Mouse (Mus musculus): ENCODE measurements around the gene Fam90a1a.
"Not testable (repeated sequence)": the region's sequence is repeated elsewhere in the genome, so short reads cannot be mapped to it uniquely, and the experiment has no call there.

The Fam90a1a gene

DNA sequence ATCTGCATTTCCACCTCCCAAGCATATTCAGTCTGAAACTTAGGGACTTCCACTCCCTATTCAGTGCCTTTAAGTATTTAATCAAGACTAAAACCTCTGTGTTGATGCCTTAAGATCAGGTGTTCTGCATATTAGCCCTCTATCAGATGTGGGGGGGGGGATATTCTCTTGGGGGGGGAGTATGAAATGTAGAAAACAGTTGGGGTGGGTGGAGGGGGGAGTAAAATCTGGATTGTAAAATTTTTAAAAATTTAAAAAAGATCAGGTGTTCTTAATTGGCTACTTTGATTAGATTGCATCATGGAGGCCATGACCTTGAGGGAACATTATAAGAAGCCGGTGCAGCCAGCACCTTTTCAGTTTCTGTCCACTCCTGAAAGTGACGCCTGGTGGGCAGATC, at the start of gene Fam90a1a:
Gene Fam90a1a (plus strand): TSS at position 301 of the 400 bp plus-strand sequence.
- DNase-seq (ENCODE audit: low spot score) = no peak

DNA sequence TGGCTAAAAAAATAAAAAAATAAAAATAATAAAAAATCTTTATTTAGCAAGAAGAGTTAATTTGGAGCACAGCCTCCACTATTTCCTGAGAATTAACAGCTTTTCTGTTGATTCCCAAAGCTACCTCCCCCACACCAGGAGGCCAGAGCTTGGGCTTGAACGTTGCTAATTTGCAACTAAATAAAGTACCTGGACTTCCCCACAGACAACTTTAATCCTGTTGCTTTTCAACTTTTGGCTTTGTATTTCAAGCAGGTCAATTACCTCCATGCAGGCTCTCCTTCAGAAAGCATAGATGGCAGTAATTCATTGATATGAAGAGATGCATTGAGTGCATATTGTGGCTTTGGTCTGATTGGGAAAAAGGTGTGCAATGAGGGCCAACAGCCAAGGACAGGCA, 46.6 kb upstream of the Fam90a1a start:
- DNase-seq (ENCODE audit: low spot score) = no peak

DNA sequence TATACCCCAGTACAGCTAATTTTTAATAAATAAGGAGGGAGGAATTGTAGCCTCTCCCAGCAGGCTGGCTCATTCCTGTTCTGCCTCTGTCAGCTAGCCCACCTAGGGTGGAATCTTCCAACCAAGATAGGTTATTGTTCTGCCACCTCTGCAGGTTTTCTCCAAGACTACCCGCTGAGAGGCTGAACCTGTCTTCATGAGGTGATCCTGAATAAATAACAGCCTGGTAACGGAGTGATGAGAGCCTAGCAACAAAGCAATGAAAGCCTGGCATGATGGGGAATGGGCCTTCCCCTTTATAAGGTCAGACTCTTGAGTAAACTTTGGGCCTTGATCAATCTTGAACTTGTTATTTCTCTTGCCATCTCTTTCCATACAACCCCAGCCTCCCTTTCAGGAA, 46.0 kb upstream of the Fam90a1a start:
- DNase-seq (ENCODE audit: low spot score) = no peak

DNA sequence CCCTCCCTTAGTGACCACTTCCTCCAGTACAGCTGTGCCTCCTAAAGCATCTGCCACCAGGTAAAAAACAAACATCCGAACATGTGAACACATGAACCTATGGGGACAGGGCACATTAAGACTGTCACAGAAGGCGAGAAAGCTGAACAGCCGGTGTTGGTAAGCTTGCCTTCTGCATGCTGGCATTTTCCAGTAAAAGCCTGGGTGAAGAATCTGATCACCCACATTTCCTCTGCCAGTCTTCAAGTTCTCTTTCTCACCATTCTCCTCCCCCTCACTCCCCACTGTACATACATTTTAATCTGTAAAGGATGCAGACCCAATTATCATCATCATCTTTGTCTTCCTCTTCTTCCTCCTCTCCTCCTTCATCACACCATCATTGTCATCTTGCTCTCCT, 42.9 kb upstream of the Fam90a1a start:
- DNase-seq (ENCODE audit: low spot score) = no peak

DNA sequence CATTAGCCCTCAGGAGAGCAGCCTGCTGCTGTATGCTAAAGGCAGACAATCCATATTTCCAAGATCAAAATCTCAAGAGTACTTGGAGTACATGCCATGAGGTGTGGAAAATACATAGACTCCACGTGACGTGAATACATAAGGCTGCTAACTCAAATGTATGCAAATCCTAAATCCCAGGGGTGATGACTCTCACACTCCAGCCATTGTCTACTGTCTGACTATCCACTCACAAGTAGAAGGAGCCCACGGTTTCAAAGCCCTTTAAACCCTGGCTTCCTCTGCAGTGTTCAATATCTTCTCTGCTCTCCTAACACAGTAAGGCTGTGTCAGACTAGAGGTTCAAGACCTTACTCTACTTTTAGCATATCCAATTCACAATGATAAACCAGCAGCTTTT, 27.8 kb upstream of the Fam90a1a start:
- DNase-seq (ENCODE audit: low spot score) = not testable (repeated sequence)

DNA sequence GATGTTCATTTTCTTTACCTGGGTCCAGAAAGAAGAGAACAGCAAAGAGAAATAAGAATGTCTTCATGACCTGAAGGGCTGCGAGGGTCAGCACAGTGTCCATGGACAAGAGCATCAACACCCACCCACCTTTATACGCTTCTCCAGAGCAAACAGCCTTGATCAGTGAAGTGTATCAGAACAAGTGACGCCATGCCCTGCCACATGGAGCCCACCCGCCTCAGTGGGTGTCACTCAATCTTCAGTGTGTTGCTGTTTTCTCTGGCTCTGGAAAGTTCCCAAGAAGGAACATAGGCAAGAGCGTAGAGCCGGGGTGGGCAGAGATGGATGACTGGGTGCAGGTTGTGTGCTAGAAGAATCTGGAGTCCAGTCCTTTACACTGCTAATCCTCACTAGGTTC, 25.9 kb upstream of the Fam90a1a start, which contains the start of gene Defb15:
Gene Defb15 (minus strand): TSS at position 101 of the 400 bp plus-strand sequence.
- no peak for DNase-seq (ENCODE audit: low spot score)

DNA sequence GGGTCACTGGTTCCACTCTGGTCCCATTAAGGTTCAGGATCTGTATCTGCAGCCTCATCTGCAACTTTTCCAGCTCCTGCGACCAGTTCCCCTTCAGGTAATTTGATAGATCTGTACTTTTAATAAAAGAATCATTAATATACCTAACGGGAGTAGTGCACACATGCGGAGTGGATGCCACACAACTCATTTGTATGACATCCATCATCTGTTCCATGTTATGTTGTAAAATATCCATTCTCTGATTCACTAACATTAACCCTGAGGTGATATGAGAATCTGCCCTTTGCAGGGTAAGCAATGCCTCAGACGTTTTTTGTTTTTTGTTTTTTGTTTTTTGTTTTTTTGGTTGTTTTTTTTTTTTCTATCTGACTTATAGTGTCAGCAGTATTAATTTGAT, 20.5 kb upstream of the Fam90a1a start, which contains the start of gene Defb35:
Gene Defb35 (plus strand): TSS at position 301 of the 400 bp plus-strand sequence.
- DNase-seq (ENCODE audit: low spot score) = not testable (repeated sequence)

DNA sequence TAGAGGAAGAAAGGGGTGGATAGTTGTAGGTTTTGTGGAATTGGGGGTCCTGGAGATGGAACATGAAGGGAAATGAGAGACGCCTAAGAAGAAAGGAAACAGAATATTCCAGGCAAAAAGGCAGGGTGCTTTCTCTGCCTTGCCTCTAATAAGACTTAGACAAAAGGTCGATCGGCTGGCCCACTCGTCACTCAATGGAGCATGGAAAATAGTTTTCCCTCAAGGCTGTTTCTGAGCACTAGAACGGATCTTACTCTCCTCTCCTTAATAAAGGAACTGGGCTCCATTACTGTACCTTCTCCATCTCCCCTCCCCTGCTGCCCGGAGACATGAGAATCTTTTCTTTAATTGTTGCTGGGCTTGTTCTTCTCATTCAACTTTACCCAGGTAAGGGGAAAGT, 12.1 kb upstream of the Fam90a1a start, which contains the start of gene Defb13:
Gene Defb13 (plus strand): TSS at position 301 of the 400 bp plus-strand sequence.
- DNase-seq (ENCODE audit: low spot score) = no peak

DNA sequence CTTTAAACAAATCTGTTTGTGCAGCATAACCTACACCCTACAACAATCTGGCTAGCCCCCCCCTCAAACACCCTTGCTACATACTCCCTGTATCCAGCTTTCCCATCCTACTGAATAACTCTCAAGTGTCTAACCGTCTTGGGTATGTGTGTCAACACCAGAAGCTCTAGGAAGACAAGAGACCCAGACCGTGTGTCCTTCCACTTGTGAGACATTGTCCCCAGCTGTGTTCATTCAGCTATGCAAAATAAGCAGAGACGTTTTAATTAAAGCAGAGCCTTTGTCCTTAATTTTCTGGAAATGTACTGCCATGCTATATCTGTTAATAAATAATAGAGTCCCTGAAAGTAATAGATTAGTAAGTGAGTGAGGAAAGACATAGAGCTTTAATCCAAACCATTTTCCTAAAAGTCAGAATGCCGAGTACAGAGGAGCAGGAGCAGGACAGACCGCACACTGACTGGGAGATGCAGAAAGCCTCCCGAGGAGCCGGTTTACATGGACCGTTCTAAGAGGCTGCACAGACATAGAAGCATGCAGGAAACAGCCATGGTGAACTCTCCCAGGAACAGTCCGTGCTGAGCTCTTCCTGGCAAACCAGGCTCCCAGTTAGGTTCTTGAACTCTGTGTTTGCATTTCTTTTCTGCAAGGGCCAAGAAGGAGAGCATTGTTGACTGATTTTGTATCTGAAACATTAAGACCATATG, 11.1 kb upstream of the Fam90a1a start:
- DNase-seq (ENCODE audit: low spot score) = no peak

DNA sequence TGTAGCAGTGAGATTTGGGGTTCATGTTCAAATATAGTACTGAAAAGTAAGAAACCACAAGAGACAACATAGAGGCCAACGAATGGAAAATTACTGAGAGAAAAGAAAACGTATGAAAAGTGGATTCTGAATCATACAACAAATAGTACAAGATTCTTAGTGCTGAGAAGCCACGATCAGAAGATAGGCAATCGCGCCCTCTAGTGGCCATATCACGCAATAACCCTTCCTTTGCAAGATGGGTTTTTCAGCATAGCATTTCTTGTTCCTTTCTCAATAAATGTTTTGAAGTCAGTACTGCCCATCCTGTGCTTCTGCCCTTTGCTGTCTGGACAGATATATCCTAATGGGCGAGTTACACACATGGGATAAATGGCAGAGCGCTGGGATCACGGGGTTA, 3.2 kb upstream of the Fam90a1a start:
- DNase-seq (ENCODE audit: low spot score) = no peak

DNA sequence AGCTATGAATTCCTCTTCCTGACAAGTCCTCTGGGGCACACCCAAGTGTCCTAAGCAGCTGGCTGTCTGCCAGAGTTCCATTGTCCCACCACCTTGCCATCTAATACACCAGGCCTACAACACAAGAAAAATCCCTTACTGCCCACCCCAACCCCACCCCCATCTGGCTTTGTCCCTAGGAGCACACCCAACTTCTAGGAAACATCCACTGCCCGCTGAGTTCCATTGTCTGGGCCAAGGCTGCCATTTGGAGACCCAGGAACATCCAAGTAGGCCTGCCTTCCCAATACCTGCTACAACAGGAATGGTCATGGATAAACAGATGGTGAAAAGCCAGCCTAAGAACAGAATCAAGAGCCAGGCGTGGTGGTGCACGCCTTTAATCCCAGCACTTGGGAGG, 2.2 kb upstream of the Fam90a1a start:
- DNase-seq (ENCODE audit: low spot score) = no peak

DNA sequence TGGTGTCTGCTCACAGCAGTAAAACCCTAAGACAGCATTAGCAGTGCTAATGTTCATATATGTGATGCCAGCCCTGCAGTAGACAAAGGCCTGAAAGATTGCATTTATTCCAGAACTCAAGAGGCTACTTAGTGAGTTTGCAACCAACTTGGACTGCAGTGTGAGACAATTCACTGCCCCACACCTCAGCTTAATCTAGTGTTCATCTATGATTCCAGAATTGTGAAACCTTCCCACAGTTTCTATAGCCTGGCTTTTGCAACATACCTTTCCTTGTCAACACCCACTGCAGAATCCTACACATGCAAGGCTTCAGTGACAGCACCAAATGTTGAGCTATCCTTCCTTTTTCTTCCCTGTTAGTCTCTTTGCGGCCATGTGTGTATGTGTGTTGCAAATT, 8.1 kb downstream of the Fam90a1a start:
- no peak for DNase-seq (ENCODE audit: low spot score)

DNA sequence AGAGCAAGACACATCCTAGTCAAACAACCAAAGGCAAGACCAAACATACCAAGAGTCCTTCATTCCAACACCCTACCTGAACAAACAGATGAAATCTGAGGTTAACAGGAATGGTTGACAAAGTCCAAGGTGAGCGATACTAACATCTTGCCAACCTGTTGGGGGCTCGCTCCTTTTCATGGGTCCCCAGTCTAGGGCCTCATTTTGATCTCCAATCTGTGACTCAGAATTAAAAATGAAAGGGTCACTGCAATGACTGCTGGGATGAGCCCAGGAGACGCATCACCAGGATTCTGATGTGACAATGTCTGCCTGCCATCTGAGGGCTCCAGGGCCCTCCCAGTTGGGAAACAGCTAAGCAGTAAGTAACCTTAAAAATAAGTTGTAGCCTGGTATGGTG, 11.0 kb downstream of the Fam90a1a start, which contains the start of gene Ccdc70:
Gene Ccdc70 (plus strand): TSS at position 301 of the 400 bp plus-strand sequence.
- no peak for DNase-seq (ENCODE audit: low spot score)

DNA sequence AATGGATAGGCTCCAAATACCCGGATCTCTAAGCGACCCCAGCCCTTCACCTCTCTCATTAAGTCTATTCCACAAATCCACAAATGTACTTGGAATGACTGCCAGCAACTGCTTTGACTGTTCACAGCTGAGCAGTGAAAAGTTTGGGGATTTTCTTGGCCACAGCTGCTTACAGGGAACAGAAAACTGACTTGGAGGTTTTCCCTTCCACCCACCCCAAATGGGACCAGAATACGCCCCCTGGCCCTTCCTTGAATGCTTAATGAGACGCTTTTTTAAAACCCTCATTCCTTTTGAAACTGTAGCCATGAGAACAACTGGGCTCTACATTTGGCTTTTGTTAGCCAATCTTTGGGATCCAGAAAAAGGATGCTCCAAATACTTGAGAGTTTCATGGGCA, 19.7 kb downstream of the Fam90a1a start:
- DNase-seq (ENCODE audit: low spot score) = no peak

DNA sequence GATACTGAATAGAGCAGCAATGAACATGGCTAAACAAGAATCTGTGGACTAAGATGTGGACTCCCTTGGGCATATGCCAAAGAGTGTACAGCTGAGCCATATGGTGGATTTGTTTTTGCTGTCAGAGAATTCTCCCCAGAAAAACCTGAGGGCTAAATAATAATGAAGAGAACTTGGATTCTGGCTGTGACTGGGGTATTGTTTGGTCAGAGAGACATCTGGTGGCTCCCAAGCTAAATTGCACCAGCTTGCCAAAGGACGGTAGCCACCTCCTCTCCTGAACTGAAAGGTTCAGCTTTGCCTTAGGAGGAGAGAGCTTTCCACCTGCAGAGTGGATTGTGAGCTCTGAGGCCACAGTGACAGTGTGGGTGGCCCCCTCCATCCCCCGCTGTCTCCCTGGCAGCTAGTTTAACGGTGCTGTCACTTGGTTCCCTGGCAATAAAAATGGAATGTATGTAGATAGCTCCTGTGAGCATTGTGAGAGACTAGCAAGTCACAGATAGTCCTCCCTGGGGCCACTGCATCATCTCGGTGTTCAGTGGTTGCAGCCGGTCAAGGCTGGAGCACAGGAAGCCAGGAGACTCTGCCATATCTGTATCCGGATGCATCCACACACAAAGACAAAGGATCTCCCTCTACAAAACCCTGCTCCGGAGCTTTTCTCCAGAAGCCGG, 23.3 kb downstream of the Fam90a1a start:
- no peak for DNase-seq (ENCODE audit: low spot score)

DNA sequence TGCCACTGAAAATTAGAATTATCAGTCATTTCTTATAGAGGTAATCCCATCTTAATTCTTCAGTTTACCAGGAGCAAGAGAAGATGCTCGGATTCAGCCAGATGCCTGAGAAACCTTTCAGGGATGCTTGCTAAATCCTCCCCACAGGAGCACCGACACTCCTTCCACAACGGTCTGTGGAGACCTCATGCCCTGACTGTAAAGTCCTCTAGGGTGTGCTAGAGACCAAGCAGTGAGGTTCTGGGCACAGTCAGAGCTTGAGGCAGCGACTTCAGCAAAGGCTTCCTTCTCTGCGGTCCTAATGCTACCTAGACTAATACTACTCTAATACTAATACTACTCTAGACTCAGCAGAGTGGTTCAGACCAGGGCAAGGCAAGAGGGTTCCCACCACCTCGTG, 33.7 kb downstream of the Fam90a1a start:
- DNase-seq (ENCODE audit: low spot score) = no peak

DNA sequence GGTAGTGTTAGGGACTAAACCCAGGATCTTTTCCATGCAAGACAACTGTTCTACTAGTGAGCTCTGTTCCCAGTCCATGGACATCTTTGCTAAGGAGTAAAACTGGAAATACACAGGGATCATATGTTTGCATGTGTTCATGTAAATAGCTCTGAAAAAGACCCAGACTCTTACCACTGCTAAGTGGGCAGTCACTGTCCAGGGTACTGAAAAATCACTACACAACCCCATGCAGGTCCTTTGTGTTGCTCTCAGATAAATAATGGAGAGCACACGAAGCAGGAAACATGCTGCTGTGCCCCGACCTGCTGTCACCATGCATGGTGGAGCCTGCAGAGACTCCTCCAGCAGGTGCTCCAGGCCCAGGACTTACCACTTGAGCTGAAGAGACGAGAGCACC, 36.7 kb downstream of the Fam90a1a start:
- DNase-seq (ENCODE audit: low spot score) = no peak

DNA sequence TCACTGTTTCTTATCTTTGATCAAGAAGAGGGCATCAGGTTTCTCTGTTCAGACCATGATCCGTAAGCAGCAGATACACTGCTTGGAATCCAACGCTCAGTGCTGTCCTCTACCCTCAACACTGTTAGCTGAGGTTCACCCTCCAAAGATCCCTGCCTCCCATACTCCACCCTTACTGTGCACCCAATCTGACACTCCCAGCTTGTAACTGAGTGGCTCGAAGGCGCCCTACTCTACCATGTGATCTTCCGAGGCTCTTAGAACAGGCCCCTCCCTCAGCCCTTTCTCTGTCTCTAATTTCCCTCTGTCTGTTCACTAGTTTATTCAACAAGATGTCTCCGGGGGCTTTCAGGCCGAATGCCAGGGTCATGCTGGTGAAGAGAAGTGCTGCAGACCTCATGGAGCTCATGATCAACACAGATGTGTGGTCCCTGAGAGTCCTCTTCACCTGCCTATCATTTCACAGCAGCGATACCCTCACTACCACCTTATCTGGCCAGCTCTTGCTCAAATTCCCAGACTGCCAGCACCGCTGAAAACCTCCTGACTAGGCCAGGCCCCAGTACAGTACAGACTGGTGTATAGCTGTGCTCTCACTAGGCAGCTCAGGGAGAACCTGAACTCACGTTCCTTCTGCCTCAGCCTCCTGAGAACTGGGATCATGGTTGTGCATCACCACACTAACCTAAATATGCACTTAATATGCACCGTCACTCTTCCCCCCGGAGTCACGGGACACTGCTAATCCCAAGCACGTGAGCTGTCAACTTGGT, 46.4 kb downstream of the Fam90a1a start:
- DNase-seq (ENCODE audit: low spot score) = no peak

DNA sequence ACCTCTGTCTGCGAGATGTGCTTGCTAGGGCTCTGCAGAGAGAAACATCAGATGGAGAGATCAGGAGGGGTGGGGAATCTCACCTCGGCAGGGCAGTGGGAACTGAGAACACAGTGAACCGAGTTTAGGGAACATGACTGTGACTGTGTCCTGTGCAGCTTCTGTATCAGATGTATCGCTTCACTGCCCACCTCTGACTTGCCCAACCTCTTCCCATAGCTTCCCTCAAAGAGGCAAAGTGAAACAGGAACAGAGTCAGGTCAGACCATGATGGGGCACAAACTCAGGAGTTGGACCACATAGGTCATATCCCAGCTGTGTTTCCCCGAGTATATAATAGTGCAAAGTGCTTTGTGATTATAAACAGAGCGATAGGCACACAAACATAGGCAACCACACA, 47.9 kb downstream of the Fam90a1a start:
- no peak for DNase-seq (ENCODE audit: low spot score)

DNA sequence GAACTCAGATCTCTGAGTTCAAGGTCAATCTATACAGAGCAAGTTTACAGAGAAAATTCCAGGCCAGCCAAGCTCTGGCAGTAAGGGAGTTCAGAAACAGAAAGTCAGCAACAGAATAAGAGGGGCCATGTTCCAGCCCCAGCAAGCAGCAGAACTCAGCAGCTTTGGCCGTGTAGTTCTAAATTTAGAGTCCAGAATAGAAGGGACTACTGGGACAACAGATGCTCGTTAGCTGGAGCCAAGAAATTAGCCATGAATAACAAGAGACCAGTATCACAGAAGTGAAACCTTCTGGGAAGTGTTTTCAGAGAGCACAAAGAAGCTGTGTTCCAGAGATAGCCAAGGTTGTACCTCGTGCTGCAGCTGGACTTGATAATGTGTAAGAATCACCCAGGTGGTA, 50.9 kb downstream of the Fam90a1a start:
- DNase-seq (ENCODE audit: low spot score) = no peak

DNA sequence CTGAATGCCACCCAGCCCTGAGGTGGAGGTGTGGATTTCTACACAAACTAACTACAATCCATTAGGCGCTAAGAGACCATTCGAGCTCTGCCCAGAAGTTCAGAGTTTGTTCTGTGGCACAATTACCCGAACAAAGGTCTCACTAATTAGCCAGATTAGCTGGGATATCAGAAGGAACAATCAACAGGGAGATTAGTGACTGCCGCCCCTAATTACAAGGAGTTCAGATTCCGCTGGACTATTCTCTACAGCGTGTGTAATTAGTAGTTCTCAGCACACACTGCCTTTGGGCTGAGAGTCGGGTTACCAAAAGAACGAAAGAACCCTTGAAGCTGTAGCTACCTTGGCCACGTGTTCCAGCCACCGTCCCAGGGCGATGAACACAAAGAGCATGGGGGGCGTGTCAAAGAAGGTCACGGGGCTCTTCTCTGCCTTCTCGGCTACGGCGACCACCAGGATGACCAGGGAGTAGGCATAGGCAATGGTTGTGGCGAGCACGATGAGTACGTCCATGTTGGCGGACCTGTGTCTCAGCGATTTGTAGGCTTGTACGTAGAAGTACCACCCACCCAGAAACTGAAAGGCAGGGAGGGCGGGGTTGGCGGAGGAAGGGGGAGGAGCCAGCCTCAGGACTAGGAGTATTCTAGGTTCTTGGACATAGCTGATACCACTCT, 54.7 kb downstream of the Fam90a1a start:
- DNase-seq (ENCODE audit: low spot score) = no peak

Measured in spleen, adult 12 weeks (tissue).